Mouse (Mus musculus): ENCODE results near the gene Dazl.

DNA sequence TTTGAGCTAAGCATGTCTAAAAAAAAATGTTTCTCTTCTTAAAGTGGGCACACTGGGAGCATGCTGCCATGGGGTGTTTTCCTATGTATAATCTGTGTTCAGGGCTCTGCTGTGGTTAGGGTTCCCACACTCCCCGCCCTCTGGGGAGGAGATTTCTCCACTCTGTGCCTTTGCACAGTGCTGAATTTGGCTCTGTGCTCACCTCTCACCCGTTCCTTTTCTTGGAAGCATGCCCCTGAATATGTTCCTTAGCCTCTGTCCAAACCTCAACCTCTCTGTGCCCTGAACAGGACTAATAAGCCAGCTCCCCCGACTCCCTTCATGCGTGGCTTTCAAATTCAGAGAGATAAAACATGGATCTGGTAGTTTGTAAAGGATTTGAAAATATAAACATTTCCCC is 63.9 kb downstream of the Dazl start:
- no peak for TF ChIP-seq POLR2A (IDR thresholded peaks at IDR 0.05; ENCODE audit: insufficient read depth, low read depth, low read length)
- no peak for TF ChIP-seq CTCF (IDR thresholded peaks at IDR 0.05)
- TF ChIP-seq EP300 (IDR thresholded peaks at IDR 0.05; ENCODE audit: insufficient read depth, low read depth, low read length), result no peak

Data from heart, adult 2 months (tissue).